Mouse (Mus musculus): ENCODE measurements around the gene Lsm10.

- no peak for TF ChIP-seq GATA1 (IDR thresholded peaks at IDR 0.05; ENCODE audit: borderline replicate concordance, low read length)
- TF ChIP-seq FLI1 (IDR thresholded peaks at IDR 0.05; ENCODE audit: low read length), result no peak
Observed at GRCm38 (mm10) chr4:126120052-126120451, 23.6 kb downstream of the Lsm10 start.

Data from megakaryocyte, embryonic 14.5 days (primary cell).